Mouse (Mus musculus) bone marrow macrophage, adult 2 months (primary cell): Measurements from ENCODE around the gene Smyd1.
"Not testable (repeated sequence)": the region's sequence is repeated elsewhere in the genome, so short reads cannot be mapped to it uniquely, and the experiment has no call there.

ENCODE experiments used
- CTCF ChIP-seq: IDR thresholded peaks from 2 replicates; pipeline ENCODE4 v1.5.1; 2012; ENCODE audit warnings: low read depth, mild to moderate bottlenecking, low read length, moderate library complexity
- POLR2A ChIP-seq: IDR thresholded peaks from 2 replicates; pipeline ENCODE4 v1.6.1; 2012; ENCODE audit warnings: mild to moderate bottlenecking, low read depth, low read length, borderline replicate concordance

DNA sequence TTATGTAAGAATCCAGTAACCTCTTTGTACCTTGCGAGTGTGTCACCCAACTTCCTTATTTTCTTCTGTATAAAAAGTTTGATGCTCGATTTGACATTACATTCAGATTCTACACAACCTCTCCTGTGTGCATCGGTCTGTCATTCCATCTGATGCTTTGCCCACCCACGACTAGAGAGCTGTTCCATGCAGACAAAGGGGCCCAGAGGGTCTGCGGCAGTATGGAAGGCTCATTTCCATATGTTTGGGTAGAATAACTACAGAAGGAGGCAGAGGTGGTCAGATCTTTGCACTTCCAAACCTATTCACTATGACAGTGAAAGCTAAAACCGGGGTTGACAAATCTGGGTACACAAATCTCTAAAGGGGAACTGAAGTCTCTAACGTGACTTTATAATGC is 54.4 kb downstream of the Smyd1 start:
- TF ChIP-seq CTCF, POLR2A: not testable (repeated sequence)
